Mouse (Mus musculus) cortical plate, adult 2 months (tissue): ENCODE measurements around the gene A930004D18Rik.

Experiments used
- CTCF ChIP-seq: fragments of 200-500 bp; IDR thresholded peaks from 2 replicates; pipeline ENCODE4 v1.5.1; 2011; ENCODE audit warnings: mild to moderate bottlenecking, control low read depth, low read length; ENCODE audit not compliant: insufficient read depth; ENCODE audit errors: extremely low read depth
- POLR2A ChIP-seq: fragments of 200-500 bp; IDR thresholded peaks from 2 replicates; pipeline ENCODE4 v1.6.1; 2011; ENCODE audit warnings: mild to moderate bottlenecking, low read length, control low read depth; ENCODE audit not compliant: insufficient read depth; ENCODE audit errors: extremely low read depth

GRCm38 (mm10) chr2:18026116-18026947 is 11.2 kb downstream of the A930004D18Rik start:
- TF ChIP-seq CTCF (no peak), POLR2A (no peak)
